Mouse (Mus musculus): Measurements from ENCODE around the gene Mycbp.

GRCm38 (mm10) chr4:123957492-123957808 is 52.8 kb downstream of the Mycbp start:
- TF ChIP-seq CTCF (IDR thresholded peaks at IDR 0.05; ENCODE audit: borderline replicate concordance, insufficient read depth, low read depth, low read length): no peak
- no peak for TF ChIP-seq POLR2A (IDR thresholded peaks at IDR 0.05; ENCODE audit: borderline replicate concordance, insufficient read depth, low read length)

Data from cerebellum, adult 2 months (tissue).